Mouse (Mus musculus): ENCODE results near the gene Serpina9. TPM values are rescaled to one million over a fixed set of nuclear protein-coding genes. Genes with fewer than 3 reads are reported as not detected.

The Serpina9 gene
- total RNA-seq, 2 experiments from 2014 or later = not detected

- no peak overlapping the region for H3K4me3 ChIP-seq
- DNase-seq = no peak
- intact Hi-C loops (cut with DNase I) = no loop called here
- H3K27ac ChIP-seq = no peak overlapping the region
- no peak for TF ChIP-seq CTCF (IDR thresholded peaks at IDR 0.05)
Observed at GRCm38 (mm10) chr12:103946243-103946642, 67.3 kb downstream of the Serpina9 start.

Other genes starting within 250 kb of the Serpina9 start
- not detected for gene Serpina1d, start 240.2 kb downstream of the Serpina9 start, total RNA-seq (2021)
- not detected for gene Serpina1b, start 183.4 kb downstream of the Serpina9 start, total RNA-seq (2021)
- gene Serpina1a, start 150.2 kb downstream of the Serpina9 start, total RNA-seq (2021) = not detected
- not detected for gene Serpina1c, start 108.9 kb downstream of the Serpina9 start, total RNA-seq (2021)
- under 1 TPM in 1 of 2 experiments, not detected in 1; 0.17 TPM for gene Serpina1e, start 54.8 kb downstream of the Serpina9 start, total RNA-seq (2021)
- gene Serpina11, start 23.8 kb downstream of the Serpina9 start, total RNA-seq (2021) = not detected
- gene Serpina12, start 30.7 kb upstream of the Serpina9 start, total RNA-seq (2021) = not detected
- gene Serpina5, start 87.4 kb upstream of the Serpina9 start, total RNA-seq (2021) = not detected
- gene Serpina3a, start 99.0 kb upstream of the Serpina9 start, total RNA-seq (2021) = not detected
- not detected for gene Serpina3b, start 114.2 kb upstream of the Serpina9 start, total RNA-seq (2021)
- 1 to 10 TPM; 1.2 to 1.5 TPM for gene Serpina3c, start 140.1 kb upstream of the Serpina9 start, total RNA-seq (2021)
- gene Serpina3f, start 200.8 kb upstream of the Serpina9 start, total RNA-seq (2021) = not detected
- gene Serpina3g, start 222.5 kb upstream of the Serpina9 start, total RNA-seq (2021) = under 1 TPM in 1 of 2 experiments, not detected in 1; 0.28 TPM
- not detected for gene Serpina3i, start 249.4 kb upstream of the Serpina9 start, total RNA-seq (2021)